In the genomic region with DNA sequence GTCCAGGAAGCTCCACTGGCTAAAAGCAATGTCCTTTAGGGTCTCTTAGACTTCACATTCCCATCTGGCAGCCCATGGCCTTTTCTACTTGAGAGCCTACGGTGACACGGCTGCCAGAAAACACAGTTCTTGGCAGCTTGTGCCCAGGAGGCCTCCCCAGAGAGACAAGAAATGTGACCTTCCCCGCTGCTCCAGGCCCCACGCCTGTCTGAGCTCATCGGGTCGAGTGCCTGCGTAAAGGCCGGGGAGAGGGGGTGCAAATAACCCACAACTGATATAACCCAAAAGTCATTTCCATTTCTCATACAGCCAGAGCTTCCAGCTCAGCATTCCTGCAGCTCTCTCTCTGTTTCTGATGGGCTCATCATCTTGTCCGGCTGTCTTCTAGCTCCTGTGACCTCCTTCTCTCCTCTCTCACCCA, we compare ENCODE assay signal across 9 mouse cellular contexts. TPM values are rescaled to one million over a fixed set of nuclear protein-coding genes. Genes with fewer than 3 reads are reported as not detected.
DNase-seq lines count a peak whose midpoint lies in the region; ATAC-seq and TF ChIP-seq lines count a peak whose summit lies in the region.
"Had no signal": no experiment of that assay in that cellular context is flagged by ENCODE, and none has a peak within 500 bp of the region (broad histone marks: within the 10 kb centered on the region; RNA-seq: fewer than 3 reads in every experiment).

No protein-coding gene starts in this region.

- no peak for ATAC-seq in cerebellum, adult (ENCODE audit: insufficient number of reproducible peaks, low FRiP score, low TSS enrichment)
- ATAC-seq in hindbrain, embryonic 13.5 days (ENCODE audit: low FRiP score): no peak
- no peak for ATAC-seq in forebrain, embryonic 16.5 days

- H3K27ac ChIP-seq in embryonic fibroblast, embryonic 13.5 days (ENCODE audit: insufficient read depth, low read length): peak overlapping the region; percentile 65
- H3K27ac ChIP-seq in hindbrain, embryonic 13.5 days: 0 out of 2 replicates have a peak overlapping the region, but pooled peaks have one; percentile 26
- H3K27ac ChIP-seq in forebrain, embryonic 16.5 days (ENCODE audit: low read length): no peak overlapping the region

- H3K27me3 ChIP-seq in hindbrain, embryonic 13.5 days: peaks cover 7% of the 10 kb centered on the region; the same call in 1 of the 2 replicates
- H3K27me3 ChIP-seq in forebrain, embryonic 16.5 days (replicated peaks; ENCODE audit: control insufficient read depth, insufficient read depth, low read length): no peaks in the 10 kb centered on the region

- H3K4me1 ChIP-seq in embryonic fibroblast, embryonic 13.5 days (ENCODE audit: control insufficient read depth, insufficient read depth, low read length): peaks cover 8% of the 10 kb centered on the region
- H3K4me1 ChIP-seq in hindbrain, embryonic 13.5 days (replicated peaks): peaks cover 49% of the 10 kb centered on the region
- peaks cover 3% of the 10 kb centered on the region; the same call in 1 of the 2 replicates for H3K4me1 ChIP-seq in forebrain, embryonic 16.5 days (replicated peaks; ENCODE audit: control insufficient read depth, insufficient read depth, low read length)

- WGBS in hindbrain, embryonic 13.5 days: 54% methylated on average over 9 of the region's 9 CpGs
- 69% methylated on average over 9 of the region's 9 CpGs for WGBS in forebrain, embryonic 16.5 days

- no peak overlapping the region for H3K4me2 ChIP-seq in hindbrain, embryonic 13.5 days
- no peak overlapping the region for H3K4me2 ChIP-seq in forebrain, embryonic 16.5 days (ENCODE audit: low read length)

- no peak for TF ChIP-seq POLR2A in embryonic fibroblast, embryonic 13.5 days (IDR thresholded peaks at IDR 0.05; ENCODE audit: low read depth, low read length)

- H3K4me3 ChIP-seq in embryonic fibroblast, embryonic 13.5 days (ENCODE audit: insufficient read depth, low read length): no peak overlapping the region
- no peak overlapping the region for H3K4me3 ChIP-seq in hindbrain, embryonic 13.5 days
- no peak overlapping the region for H3K4me3 ChIP-seq in forebrain, embryonic 16.5 days (replicated peaks; ENCODE audit: low read length)

- H3K9me3 ChIP-seq in hindbrain, embryonic 13.5 days: no peaks in the 10 kb centered on the region
- no peaks in the 10 kb centered on the region for H3K9me3 ChIP-seq in forebrain, embryonic 16.5 days (ENCODE audit: control insufficient read depth, low read length)

- DNase-seq in cerebellum, adult 9-10 months: peak; percentile 55
- peak; percentile 88 for DNase-seq in 3134 (ENCODE audit: extremely low read depth, insufficient read length, low spot score)
- DNase-seq in right cerebral cortex, postnatal 14 days: no peak
- DNase-seq in B cell, adult 2 months: no peak

- TF ChIP-seq CTCF in embryonic fibroblast, embryonic 13.5 days (IDR thresholded peaks at IDR 0.05; ENCODE audit: borderline replicate concordance, insufficient read depth, low read length): no peak

- no peak overlapping the region for H3K9ac ChIP-seq in hindbrain, embryonic 13.5 days
- H3K9ac ChIP-seq in forebrain, embryonic 16.5 days (replicated peaks; ENCODE audit: low read depth, low read length): no peak overlapping the region

- H3K36me3 ChIP-seq in hindbrain, embryonic 13.5 days: no peaks in the 10 kb centered on the region
- H3K36me3 ChIP-seq in forebrain, embryonic 16.5 days (ENCODE audit: control insufficient read depth, insufficient read depth): no peaks in the 10 kb centered on the region

RNA-seq across cellular contexts. Expression of gene Ip6k3, which starts 13.8 kb away (rescaled TPM):
- not detected in 2 replicates for polyA plus RNA-seq in embryonic fibroblast, embryonic 13.5 days (2011; ENCODE audit: insufficient read length, low read depth, missing spikeins)
- 0.45 and 0.58 TPM in 2 replicates for polyA plus RNA-seq in hindbrain, embryonic 13.5 days (2015; fragmentation: Nextera tagmentation; extraction: Ambion mirVana)
- polyA plus RNA-seq in forebrain, embryonic 16.5 days (2015; fragmentation: Nextera tagmentation; extraction: Ambion mirVana): 0.30 TPM in 1 of 2 replicates, not detected in the other
- polyA plus RNA-seq: intestine, embryonic 14.5 days had no signal

RNA-seq across cellular contexts. Expression of gene Uqcc2, which starts 20.1 kb away (rescaled TPM):
- 148 and 168 TPM in 2 replicates for polyA plus RNA-seq in embryonic fibroblast, embryonic 13.5 days (2011; ENCODE audit: insufficient read length, low read depth, missing spikeins)
- polyA plus RNA-seq in hindbrain, embryonic 13.5 days (2015; fragmentation: Nextera tagmentation; extraction: Ambion mirVana): 335 and 349 TPM in 2 replicates
- 253 and 266 TPM in 2 replicates for polyA plus RNA-seq in forebrain, embryonic 16.5 days (2015; fragmentation: Nextera tagmentation; extraction: Ambion mirVana)

RNA-seq across cellular contexts. Expression of gene Lemd2, which starts 50.5 kb away (rescaled TPM):
- polyA plus RNA-seq in embryonic fibroblast, embryonic 13.5 days (2011; ENCODE audit: insufficient read length, low read depth, missing spikeins): 48.7 and 54.5 TPM in 2 replicates
- polyA plus RNA-seq in hindbrain, embryonic 13.5 days (2015; fragmentation: Nextera tagmentation; extraction: Ambion mirVana): 19.0 and 19.9 TPM in 2 replicates
- 21.3 and 26.4 TPM in 2 replicates for polyA plus RNA-seq in forebrain, embryonic 16.5 days (2015; fragmentation: Nextera tagmentation; extraction: Ambion mirVana)

Comparison
In these comparisons a context has a peak if more than half of its experiments do, and no peak if none do; other contexts are left out.
1. DNase-seq: peak in cerebellum, adult 9-10 months (single experiment) and 3134 (single experiment); none in right cerebral cortex, postnatal 14 days (single experiment) and B cell, adult 2 months (0 of 2).